Mouse (Mus musculus): ENCODE results near the gene Nmrk1.

The Nmrk1 gene

GRCm38 (mm10) chr19:18653058-18653457 lies 21.3 kb downstream of the Nmrk1 start:
- no peak for DNase-seq (ENCODE audit: low spot score in 2 of 2)

- DNase-seq (ENCODE audit: low spot score in 2 of 2) = no peak
Observed at GRCm38 (mm10) chr19:18654330-18654729, 22.6 kb downstream of the Nmrk1 start.

GRCm38 (mm10) chr19:18654984-18655383 lies 23.2 kb downstream of the Nmrk1 start:
- DNase-seq (ENCODE audit: low spot score in 2 of 2) = no peak

- DNase-seq (ENCODE audit: low spot score in 2 of 2) = no peak
Observed at GRCm38 (mm10) chr19:18655999-18656398, 24.2 kb downstream of the Nmrk1 start.

- no peak for DNase-seq (ENCODE audit: low spot score in 2 of 2)
Observed at GRCm38 (mm10) chr19:18658473-18658872, 26.7 kb downstream of the Nmrk1 start.

GRCm38 (mm10) chr19:18659349-18659748 lies 27.6 kb downstream of the Nmrk1 start:
- DNase-seq (ENCODE audit: low spot score in 2 of 2) = no peak

GRCm38 (mm10) chr19:18660466-18660865 lies 28.7 kb downstream of the Nmrk1 start:
- no peak for DNase-seq (ENCODE audit: low spot score in 2 of 2)

- no peak for DNase-seq (ENCODE audit: low spot score in 2 of 2)
Observed at GRCm38 (mm10) chr19:18661683-18662082, 29.9 kb downstream of the Nmrk1 start.

GRCm38 (mm10) chr19:18663904-18664303 lies 32.2 kb downstream of the Nmrk1 start:
- no peak for DNase-seq (ENCODE audit: low spot score in 2 of 2)

GRCm38 (mm10) chr19:18666966-18667365 lies 35.2 kb downstream of the Nmrk1 start:
- DNase-seq (ENCODE audit: low spot score in 2 of 2) = no peak

- no peak for DNase-seq (ENCODE audit: low spot score in 2 of 2)
Observed at GRCm38 (mm10) chr19:18669551-18669950, 37.8 kb downstream of the Nmrk1 start.

- peak; percentile 96 to 98 for DNase-seq (ENCODE audit: low spot score in 2 of 2)
Observed at GRCm38 (mm10) chr19:18670608-18671007, 38.9 kb downstream of the Nmrk1 start, which contains the start of gene Carnmt1. Gene Carnmt1, plus strand, starts transcription at chr19:18670764.

GRCm38 (mm10) chr19:18671056-18671741 lies 39.4 kb downstream of the Nmrk1 start:
- peak; percentile 16 to 34 for DNase-seq (ENCODE audit: low spot score in 2 of 2)

- no peak for DNase-seq (ENCODE audit: low spot score in 2 of 2)
Observed at GRCm38 (mm10) chr19:18672498-18672897, 40.7 kb downstream of the Nmrk1 start.

- no peak for DNase-seq (ENCODE audit: low spot score in 2 of 2)
Observed at GRCm38 (mm10) chr19:18673116-18673515, 41.4 kb downstream of the Nmrk1 start.

GRCm38 (mm10) chr19:18682142-18682541 lies 50.4 kb downstream of the Nmrk1 start:
- DNase-seq (ENCODE audit: low spot score in 2 of 2) = no peak

GRCm38 (mm10) chr19:18687556-18687955 lies 55.8 kb downstream of the Nmrk1 start:
- no peak for DNase-seq (ENCODE audit: low spot score in 2 of 2)

- no peak for DNase-seq (ENCODE audit: low spot score in 2 of 2)
Observed at GRCm38 (mm10) chr19:18692176-18692575, 60.4 kb downstream of the Nmrk1 start.

- DNase-seq (ENCODE audit: low spot score in 2 of 2) = no peak
Observed at GRCm38 (mm10) chr19:18692768-18693167, 61.0 kb downstream of the Nmrk1 start.

GRCm38 (mm10) chr19:18695116-18695515 lies 63.4 kb downstream of the Nmrk1 start:
- DNase-seq (ENCODE audit: low spot score in 2 of 2) = no peak

GRCm38 (mm10) chr19:18695552-18695951 lies 63.8 kb downstream of the Nmrk1 start:
- no peak for DNase-seq (ENCODE audit: low spot score in 2 of 2)
